Mouse (Mus musculus) midbrain, postnatal 0 days (tissue): ENCODE results near the gene Cdh8. TPM values are rescaled to one million over a fixed set of nuclear protein-coding genes. Genes with fewer than 3 reads are reported as not detected.

ENCODE experiments used
- ATAC-seq: fragments of 200-750 bp; cut with Nextera tagmentation; 2 replicates; pipeline ENCODE4 v1.8.0; 2017; ENCODE audit warnings: moderate number of reproducible peaks, mild to moderate bottlenecking, moderate TSS enrichment, moderate library complexity; ENCODE audit not compliant: low FRiP score
- DNase-seq: peaks from one replicate; pipeline ENCODE4 v3.0.0-alpha.2; 2015; ENCODE audit warnings: low spot score
- H3K27ac ChIP-seq: fragments of 300-500 bp; sonication (generic); 2 replicates; pipeline ENCODE4 v1.5.1; 2014; ENCODE audit warnings: low read depth, mild to moderate bottlenecking, low read length, mixed read lengths
- H3K27me3 ChIP-seq: fragments of 300-500 bp; sonication (generic); 2 replicates; pipeline ENCODE4 v1.6.1; 2014; ENCODE audit warnings: low read length, control low read depth, mixed read lengths; ENCODE audit not compliant: insufficient read depth
- H3K36me3 ChIP-seq: fragments of 300-500 bp; sonication (generic); 2 replicates; pipeline ENCODE4 v1.6.1; 2014; ENCODE audit warnings: low read length, control low read depth, mixed read lengths; ENCODE audit not compliant: insufficient read depth
- H3K4me1 ChIP-seq: fragments of 300-500 bp; sonication (generic); 2 replicates; pipeline ENCODE4 v1.6.1; 2014; ENCODE audit warnings: mild to moderate bottlenecking, control low read depth, antibody characterized with exemption, low read length, mixed read lengths; ENCODE audit not compliant: insufficient read depth
- H3K4me2 ChIP-seq: fragments of 300-500 bp; sonication (generic); 2 replicates; pipeline ENCODE4 v1.6.1; 2014; ENCODE audit warnings: low read depth, mild to moderate bottlenecking, low read length, mixed read lengths; ENCODE audit not compliant: poor library complexity, severe bottlenecking
- H3K4me3 ChIP-seq: fragments of 300-500 bp; sonication (generic); 2 replicates; pipeline ENCODE4 v1.5.1; 2014; ENCODE audit warnings: low read depth, mild to moderate bottlenecking, low read length, moderate library complexity
- H3K9ac ChIP-seq: fragments of 300-500 bp; sonication (generic); replicated peaks from 2 replicates; pipeline ENCODE4 v1.6.1; 2014; ENCODE audit warnings: mild to moderate bottlenecking, low read length, moderate library complexity, mixed read lengths; ENCODE audit not compliant: poor library complexity, severe bottlenecking
- H3K9me3 ChIP-seq: fragments of 300-500 bp; sonication (generic); 2 replicates; pipeline ENCODE4 v1.6.1; 2016; ENCODE audit warnings: low read length, control low read depth
- CTCF ChIP-seq: IDR thresholded peaks from 2 replicates; pipeline ENCODE4 v1.5.1; 2016; ENCODE audit warnings: antibody characterized with exemption, mild to moderate bottlenecking
- WGBS: fragments of 180-500 bp; shearing (Covaris S2); extraction: QIAGEN DNeasy Blood & Tissue Kit; methylation state at CpG from one replicate; pipeline ENCODE4 v1.1.7; 2014; 5-methylcytosine and 5-hydroxymethylcytosine counted together
- polyA plus RNA-seq: library from polyadenylated mRNA; unstranded; fragments of >200 nt; fragmentation: Nextera tagmentation; extraction: Ambion mirVana; gene quantifications from 2 replicates; pipeline ENCODE4 v1.2.1, GENCODE M21; 2015
- total RNA-seq: library from RNA; depleted of rRNA; stranded (reverse); fragments of >200 nt; gene quantifications from 2 replicates; pipeline ENCODE4 v1.2.3, GENCODE M21; 2014

Gene Cdh8
- total and polyA plus RNA-seq, 2 experiments from 2014 or later: 67.5 to 106 TPM

- TF ChIP-seq CTCF: no peak
- H3K4me3 ChIP-seq: no peak overlapping the region
- no peaks in the 10 kb centered on the region for H3K4me1 ChIP-seq
- H3K9me3 ChIP-seq: no peaks in the 10 kb centered on the region
- no peak for ATAC-seq
- 31% methylated on average over 3 of the region's 3 CpGs for WGBS
- no peak for DNase-seq
- H3K9ac ChIP-seq: no peak overlapping the region
- H3K27ac ChIP-seq: no peak overlapping the region
- H3K27me3 ChIP-seq: no peaks in the 10 kb centered on the region
- no peaks in the 10 kb centered on the region for H3K36me3 ChIP-seq
- H3K4me2 ChIP-seq: no peak overlapping the region
Measured at GRCm38 (mm10) chr8:99267133-99267532, 149.1 kb downstream of the Cdh8 start.

GRCm38 (mm10) chr8:99234372-99234771, 181.9 kb downstream of the Cdh8 start:
- H3K4me3 ChIP-seq: no peak overlapping the region
- ATAC-seq: no peak; the same call in 1 of the 2 replicates

GRCm38 (mm10) chr8:99223697-99224096, 192.6 kb downstream of the Cdh8 start:
- WGBS: 67% methylated on average over 6 of the region's 6 CpGs
- H3K4me1 ChIP-seq: no peaks in the 10 kb centered on the region
- ATAC-seq: no peak
- H3K9me3 ChIP-seq: no peaks in the 10 kb centered on the region
- H3K27me3 ChIP-seq: no peaks in the 10 kb centered on the region
- no peak for TF ChIP-seq CTCF
- no peak for DNase-seq
- no peak overlapping the region for H3K27ac ChIP-seq
- no peaks in the 10 kb centered on the region for H3K36me3 ChIP-seq
- no peak overlapping the region for H3K9ac ChIP-seq
- H3K4me2 ChIP-seq: no peak overlapping the region
- no peak overlapping the region for H3K4me3 ChIP-seq

More at GRCm38 (mm10) chr8:99234372-99234771, 181.9 kb downstream of the Cdh8 start:
- WGBS: 29% methylated on average over 4 of the region's 4 CpGs
- Histone ChIP-seq H3K4me2 (no peak overlapping the region), H3K27ac (no peak overlapping the region), H3K9me3 (no peaks in the 10 kb centered on the region), H3K27me3 (no peaks in the 10 kb centered on the region), H3K9ac (no peak overlapping the region), H3K4me1 (peaks cover 3% of the 10 kb centered on the region; the same call in 1 of the 2 replicates), H3K36me3 (no peaks in the 10 kb centered on the region)
- no peak for TF ChIP-seq CTCF
- DNase-seq: peak; percentile 74

- Histone ChIP-seq H3K36me3 (no peaks in the 10 kb centered on the region), H3K4me3 (no peak overlapping the region), H3K4me1 (no peaks in the 10 kb centered on the region), H3K27ac (no peak overlapping the region), H3K4me2 (no peak overlapping the region), H3K27me3 (no peaks in the 10 kb centered on the region), H3K9me3 (no peaks in the 10 kb centered on the region), H3K9ac (no peak overlapping the region)
- ATAC-seq: no peak
- no peak for TF ChIP-seq CTCF
- DNase-seq: no peak
- WGBS: 69% methylated on average over 7 of the region's 7 CpGs
Measured at GRCm38 (mm10) chr8:99205194-99205593, 211.1 kb downstream of the Cdh8 start.

- WGBS: 77% methylated on average over 2 of the region's 2 CpGs
- no peak for ATAC-seq
- Histone ChIP-seq H3K9ac (no peak overlapping the region), H3K27ac (no peak overlapping the region), H3K9me3 (no peaks in the 10 kb centered on the region), H3K36me3 (no peaks in the 10 kb centered on the region), H3K4me3 (no peak overlapping the region), H3K27me3 (no peaks in the 10 kb centered on the region), H3K4me2 (no peak overlapping the region), H3K4me1 (no peaks in the 10 kb centered on the region)
- no peak for TF ChIP-seq CTCF
- no peak for DNase-seq
Measured at GRCm38 (mm10) chr8:99190643-99191042, 225.6 kb downstream of the Cdh8 start.

- no peak overlapping the region for H3K4me3 ChIP-seq
- no peak for TF ChIP-seq CTCF
- H3K4me1 ChIP-seq: no peaks in the 10 kb centered on the region
- no peak overlapping the region for H3K9ac ChIP-seq
- WGBS: 83% methylated on average over 5 of the region's 5 CpGs
- DNase-seq (no peak), ATAC-seq (no peak)
- H3K9me3 ChIP-seq: no peaks in the 10 kb centered on the region
- no peak overlapping the region for H3K27ac ChIP-seq
- no peaks in the 10 kb centered on the region for H3K27me3 ChIP-seq
- H3K4me2 ChIP-seq: no peak overlapping the region
- no peaks in the 10 kb centered on the region for H3K36me3 ChIP-seq
Measured at GRCm38 (mm10) chr8:99186879-99187278, 229.4 kb downstream of the Cdh8 start.
